Mouse (Mus musculus) lung, embryonic 15.5 days (tissue): ENCODE measurements around the gene Klhdc8a. TPM values are rescaled to one million over a fixed set of nuclear protein-coding genes. Genes with fewer than 3 reads are reported as not detected.
A peak's percentile ranks its signal among the peaks of the same experiment; 100 is the strongest.
"Not testable (repeated sequence)": the region's sequence is repeated elsewhere in the genome, so short reads cannot be mapped to it uniquely, and the experiment has no call there.

Experiments
- ATAC-seq: fragments of 200-750 bp; cut with Nextera tagmentation; 2 replicates; pipeline ENCODE4 v1.8.0; 2017; ENCODE audit warnings: moderate number of reproducible peaks, borderline replicate concordance; ENCODE audit not compliant: low FRiP score, low TSS enrichment; ENCODE audit errors: extremely low read depth
- H3K27ac ChIP-seq: fragments of 300-500 bp; sonication (generic); 2 replicates; pipeline ENCODE4 v1.5.1; 2015; ENCODE audit warnings: moderate library complexity, mild to moderate bottlenecking, inconsistent platforms
- H3K27me3 ChIP-seq: fragments of 300-500 bp; sonication (generic); 2 replicates; pipeline ENCODE4 v1.6.1; 2015; ENCODE audit warnings: inconsistent platforms
- H3K36me3 ChIP-seq: fragments of 300-500 bp; sonication (generic); 2 replicates; pipeline ENCODE4 v1.6.1; 2015; ENCODE audit warnings: inconsistent platforms
- H3K4me1 ChIP-seq: fragments of 300-500 bp; sonication (generic); 2 replicates; pipeline ENCODE4 v1.6.1; 2015; ENCODE audit warnings: inconsistent platforms
- H3K4me2 ChIP-seq: fragments of 300-500 bp; sonication (generic); 2 replicates; pipeline ENCODE4 v1.6.1; 2015; ENCODE audit warnings: inconsistent platforms, mild to moderate bottlenecking, moderate library complexity
- H3K4me3 ChIP-seq: fragments of 300-500 bp; sonication (generic); 2 replicates; pipeline ENCODE4 v1.5.1; 2015; ENCODE audit warnings: mild to moderate bottlenecking, inconsistent platforms
- H3K9ac ChIP-seq: fragments of 300-500 bp; sonication (generic); 2 replicates; pipeline ENCODE4 v1.6.1; 2015; ENCODE audit warnings: inconsistent platforms
- H3K9me3 ChIP-seq: fragments of 300-500 bp; sonication (generic); 2 replicates; pipeline ENCODE4 v1.6.1; 2016; ENCODE audit warnings: inconsistent platforms
- WGBS: fragments of 180-500 bp; shearing (Covaris S2); methylation state at CpG from one replicate; pipeline ENCODE4 v1.1.7; 2015; 5-methylcytosine and 5-hydroxymethylcytosine counted together
- polyA plus RNA-seq: library from polyadenylated mRNA; unstranded; fragments of >200 nt; fragmentation: Nextera tagmentation; extraction: Ambion mirVana; gene quantifications from 2 replicates; pipeline ENCODE4 v1.2.1, GENCODE M21; 2015

Gene Klhdc8a
- polyA plus RNA-seq, 1 experiment from 2014 or later: 0.56 TPM

DNA sequence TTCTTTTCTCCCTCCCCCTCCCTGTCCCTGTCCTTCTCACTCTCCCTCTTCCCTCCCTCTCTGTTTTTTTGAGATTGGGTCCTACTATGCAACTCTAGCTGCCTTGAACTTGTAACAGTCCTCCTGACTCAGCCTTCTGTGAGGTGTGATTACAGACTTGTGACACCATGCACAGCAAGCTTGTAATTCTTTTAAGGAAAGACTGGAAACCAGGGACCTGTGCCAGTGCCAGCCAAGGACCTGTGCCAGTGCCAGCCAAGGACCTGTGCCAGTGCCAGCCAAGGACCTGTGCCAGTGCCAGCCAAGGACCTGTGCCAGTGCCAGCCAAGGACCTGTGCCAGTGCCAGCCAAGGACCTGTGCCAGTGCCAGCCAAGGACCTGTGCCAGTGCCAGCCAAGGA lies 50.6 kb downstream of the Klhdc8a start:
- H3K27ac ChIP-seq, H3K9me3 ChIP-seq, H3K27me3 ChIP-seq, H3K4me3 ChIP-seq, H3K36me3 ChIP-seq, ATAC-seq, H3K9ac ChIP-seq, H3K4me2 ChIP-seq: not testable (repeated sequence)
- peaks cover 13% of the 10 kb centered on the region; the same call in 1 of the 2 replicates for H3K4me1 ChIP-seq

DNA sequence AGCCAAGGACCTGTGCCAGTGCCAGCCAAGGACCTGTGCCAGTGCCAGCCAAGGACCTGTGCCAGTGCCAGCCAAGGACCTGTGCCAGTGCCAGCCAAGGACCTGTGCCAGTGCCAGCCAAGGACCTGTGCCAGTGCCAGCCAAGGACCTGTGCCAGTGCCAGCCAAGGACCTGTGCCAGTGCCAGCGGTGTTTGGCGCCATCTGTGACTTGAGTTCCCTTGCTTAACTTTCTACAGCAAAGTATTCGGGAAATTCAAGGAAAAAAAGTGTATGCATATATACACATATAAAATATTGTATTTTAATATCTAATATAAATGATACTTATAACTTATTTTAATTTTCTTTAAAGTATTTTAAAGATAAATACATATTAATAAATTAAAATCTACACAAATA lies 51.2 kb downstream of the Klhdc8a start:
- 87% methylated on average over 3 of the region's 3 CpGs for WGBS
- H3K27ac ChIP-seq, H3K36me3 ChIP-seq, H3K27me3 ChIP-seq, H3K4me3 ChIP-seq, H3K4me2 ChIP-seq, H3K9me3 ChIP-seq, H3K9ac ChIP-seq, ATAC-seq: not testable (repeated sequence)
- peaks cover 14% of the 10 kb centered on the region for H3K4me1 ChIP-seq

DNA sequence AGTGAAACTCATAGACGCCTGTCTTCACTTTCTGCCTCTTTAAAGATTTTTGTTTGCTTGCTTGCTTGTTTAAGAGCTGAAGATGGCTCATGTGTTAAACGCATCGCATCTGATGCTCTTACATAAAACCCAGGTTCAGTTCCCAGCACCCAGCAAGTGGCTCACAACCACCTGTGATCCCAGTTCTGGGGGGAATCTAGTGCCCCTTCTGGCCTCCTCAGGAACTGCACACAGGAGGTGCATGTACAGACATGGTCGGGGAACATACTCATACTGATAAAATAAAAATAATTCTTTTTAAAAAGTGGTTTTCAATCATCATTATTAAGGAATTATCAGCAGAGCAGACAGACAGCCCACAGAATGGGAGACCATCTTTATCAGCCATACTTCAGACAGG lies 52.6 kb downstream of the Klhdc8a start:
- no peak overlapping the region for H3K9ac ChIP-seq
- no peaks in the 10 kb centered on the region for H3K9me3 ChIP-seq
- H3K27ac ChIP-seq: no peak overlapping the region
- H3K4me1 ChIP-seq: peaks cover 21% of the 10 kb centered on the region
- WGBS: 88% methylated on average over 4 of the region's 4 CpGs
- no peaks in the 10 kb centered on the region for H3K36me3 ChIP-seq
- H3K4me3 ChIP-seq: no peak overlapping the region
- no peak for ATAC-seq
- no peak overlapping the region for H3K4me2 ChIP-seq
- H3K27me3 ChIP-seq: no peaks in the 10 kb centered on the region

DNA sequence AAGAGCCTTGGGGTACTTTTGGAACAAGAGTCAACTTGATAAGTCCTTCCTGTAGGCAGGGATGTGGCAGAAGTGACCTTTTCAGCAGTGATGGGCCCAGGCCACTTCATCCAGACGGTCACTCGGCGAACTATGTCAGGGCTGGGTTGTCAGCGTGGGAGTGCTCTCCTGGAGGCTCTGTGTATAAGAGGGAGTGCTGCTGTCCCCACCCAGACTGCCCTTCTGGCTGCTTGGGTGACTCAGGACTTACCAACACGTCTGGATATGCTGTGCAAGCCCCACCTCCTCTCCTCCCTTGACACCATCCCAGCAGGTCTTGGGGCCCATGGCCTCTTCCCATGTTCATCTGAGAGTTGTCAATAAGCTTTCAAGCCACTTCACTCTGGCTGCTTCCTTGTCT lies 55.0 kb downstream of the Klhdc8a start:
- Histone ChIP-seq H3K27ac (no peak overlapping the region), H3K9ac (no peak overlapping the region), H3K27me3 (no peaks in the 10 kb centered on the region), H3K9me3 (no peaks in the 10 kb centered on the region), H3K4me3 (no peak overlapping the region), H3K4me2 (no peak overlapping the region), H3K36me3 (peaks cover 11% of the 10 kb centered on the region; the same call in 1 of the 2 replicates), H3K4me1 (peaks cover 15% of the 10 kb centered on the region)
- no peak for ATAC-seq
- whole genome bisulfite sequencing: 51% methylated on average over 5 of the region's 5 CpGs

DNA sequence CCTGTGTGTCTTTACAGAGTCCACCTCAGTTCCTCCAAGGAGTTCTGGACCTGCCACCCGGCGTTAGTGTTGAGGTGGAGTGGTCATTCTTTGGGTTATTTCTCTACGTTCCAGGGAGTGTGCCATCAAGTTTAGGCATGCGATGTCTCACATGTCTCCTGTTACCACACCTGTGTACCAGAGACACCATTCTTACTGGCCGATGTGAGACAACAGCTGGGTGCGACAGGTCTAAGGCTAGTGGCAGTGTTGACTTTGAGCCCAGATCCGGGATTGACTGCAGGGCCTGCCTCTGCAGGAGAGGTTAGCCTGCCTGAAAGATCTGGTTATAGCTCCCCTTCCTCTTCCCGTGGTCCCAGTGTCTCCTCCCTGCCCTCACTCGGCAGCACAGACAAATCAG lies 55.8 kb downstream of the Klhdc8a start:
- no peak for ATAC-seq

DNA sequence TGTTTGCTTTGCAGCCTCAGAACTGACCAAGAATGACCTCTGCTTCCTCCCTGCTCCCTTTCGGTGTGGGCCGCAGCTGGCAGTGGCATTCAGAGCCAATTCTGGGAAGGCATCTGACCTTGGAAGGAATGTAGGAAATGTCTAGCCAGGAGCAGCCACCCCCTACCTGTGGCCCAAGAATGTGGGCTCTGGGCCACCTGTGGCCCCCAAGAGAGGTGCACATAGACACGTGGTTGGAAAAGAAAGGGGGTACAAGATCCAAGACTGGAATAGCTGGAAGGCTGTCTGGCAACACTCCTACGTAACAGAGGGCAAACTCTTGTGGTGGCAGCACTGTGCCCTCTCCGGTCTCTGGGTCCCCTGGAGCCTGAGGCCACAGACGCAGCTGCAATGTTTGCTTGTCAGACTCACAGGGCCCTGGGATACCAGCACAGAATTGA lies 56.8 kb downstream of the Klhdc8a start:
- H3K9me3 ChIP-seq: no peaks in the 10 kb centered on the region
- WGBS: 64% methylated on average over 6 of the region's 6 CpGs
- H3K4me2 ChIP-seq: no peak overlapping the region
- H3K4me3 ChIP-seq: no peak overlapping the region
- no peak overlapping the region for H3K27ac ChIP-seq
- H3K27me3 ChIP-seq: no peaks in the 10 kb centered on the region
- ATAC-seq: no peak
- H3K36me3 ChIP-seq: peaks cover 27% of the 10 kb centered on the region
- H3K9ac ChIP-seq: no peak overlapping the region
- H3K4me1 ChIP-seq: peaks cover 15% of the 10 kb centered on the region

More for the DNA sequence above, 55.8 kb downstream of the Klhdc8a start:
- Histone ChIP-seq H3K36me3 (peaks cover 20% of the 10 kb centered on the region), H3K9ac (no peak overlapping the region), H3K27ac (no peak overlapping the region), H3K9me3 (no peaks in the 10 kb centered on the region), H3K27me3 (no peaks in the 10 kb centered on the region), H3K4me1 (peaks cover 15% of the 10 kb centered on the region), H3K4me3 (no peak overlapping the region), H3K4me2 (no peak overlapping the region)
- 74% methylated on average over 9 of the region's 9 CpGs for WGBS

DNA sequence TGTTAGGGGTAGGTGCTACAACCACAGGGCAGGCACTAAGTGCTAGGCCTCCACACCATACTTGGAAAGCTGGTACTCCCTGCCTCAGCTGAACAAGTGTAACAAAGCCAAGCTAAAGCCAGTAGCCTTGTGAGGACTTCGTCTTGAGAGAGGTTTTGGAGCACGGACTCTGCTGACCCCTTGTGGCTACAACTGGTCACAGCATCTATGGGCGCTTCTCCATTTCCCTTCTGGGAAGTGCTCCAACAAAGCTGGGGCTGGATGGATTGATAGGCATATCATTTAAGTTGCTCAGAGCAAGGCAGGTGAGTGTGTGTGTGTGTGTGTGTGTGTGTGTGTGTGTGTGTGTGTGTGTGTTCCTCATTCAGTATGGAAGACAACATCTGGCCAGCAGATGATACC lies 57.4 kb downstream of the Klhdc8a start:
- no peak overlapping the region for H3K4me2 ChIP-seq
- peak; percentile 48; the same call in 1 of the 2 replicates for ATAC-seq
- 0% methylated on average over 3 of the region's 3 CpGs for WGBS
- no peaks in the 10 kb centered on the region for H3K9me3 ChIP-seq
- H3K4me3 ChIP-seq: no peak overlapping the region
- H3K4me1 ChIP-seq: peaks cover 15% of the 10 kb centered on the region
- peaks cover 34% of the 10 kb centered on the region for H3K36me3 ChIP-seq
- H3K9ac ChIP-seq: no peak overlapping the region
- no peaks in the 10 kb centered on the region for H3K27me3 ChIP-seq
- H3K27ac ChIP-seq: no peak overlapping the region

DNA sequence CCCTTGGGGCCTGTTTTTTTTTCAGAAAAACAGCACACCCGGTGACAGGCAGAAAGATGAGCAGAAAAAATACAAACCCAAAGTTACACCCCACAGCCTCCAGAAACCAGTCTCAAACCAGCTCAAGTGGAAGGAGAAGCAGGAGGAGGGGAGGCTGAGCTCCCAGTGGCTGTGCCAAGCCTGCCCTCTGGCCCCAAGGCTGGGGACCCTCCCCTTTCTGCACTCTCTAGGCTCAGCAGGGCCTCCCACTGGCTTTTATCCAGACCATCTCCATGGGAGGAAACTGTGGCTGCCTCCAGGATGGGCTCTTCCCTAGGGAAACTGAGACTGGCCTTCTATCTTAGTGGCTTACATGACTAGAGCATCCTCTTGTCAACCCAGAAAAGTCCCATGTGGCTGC lies 58.4 kb downstream of the Klhdc8a start:
- peaks cover 36% of the 10 kb centered on the region for H3K36me3 ChIP-seq
- H3K4me1 ChIP-seq: peaks cover 15% of the 10 kb centered on the region
- H3K27ac ChIP-seq: no peak overlapping the region
- no peak overlapping the region for H3K4me2 ChIP-seq
- 41% methylated on average over 1 of the region's 1 CpGs for WGBS
- H3K27me3 ChIP-seq: no peaks in the 10 kb centered on the region
- peak; percentile 47; the same call in 1 of the 2 replicates for ATAC-seq
- H3K9ac ChIP-seq: no peak overlapping the region
- H3K4me3 ChIP-seq: no peak overlapping the region
- no peaks in the 10 kb centered on the region for H3K9me3 ChIP-seq

Other genes starting within 250 kb of the Klhdc8a start
- gene Mfsd4a, start 230.6 kb upstream of the Klhdc8a start, polyA plus RNA-seq: 15.0 and 16.3 TPM in 2 replicates
- gene Cdk18, start 158.9 kb upstream of the Klhdc8a start, polyA plus RNA-seq: 6.5 and 7.7 TPM in 2 replicates
- gene Lemd1, start 107.2 kb upstream of the Klhdc8a start, polyA plus RNA-seq: 1.7 and 2.0 TPM in 2 replicates
- 0.52 and 0.69 TPM in 2 replicates for gene AC124108.1, start 107.2 kb upstream of the Klhdc8a start, polyA plus RNA-seq
- gene Gm10188, start 68.9 kb upstream of the Klhdc8a start, polyA plus RNA-seq: not detected in 2 replicates
- 19.5 and 21.1 TPM in 2 replicates for gene Nuak2, start 17.5 kb downstream of the Klhdc8a start, polyA plus RNA-seq
- 10.7 and 13.2 TPM in 2 replicates for gene Tmcc2, start 92.7 kb downstream of the Klhdc8a start, polyA plus RNA-seq
- 14.5 and 15.4 TPM in 2 replicates for gene Dstyk, start 118.9 kb downstream of the Klhdc8a start, polyA plus RNA-seq
- gene Rbbp5, start 178.7 kb downstream of the Klhdc8a start, polyA plus RNA-seq: 44.1 and 47.4 TPM in 2 replicates
- gene Tmem81, start 207.6 kb downstream of the Klhdc8a start, polyA plus RNA-seq: 1.3 and 2.1 TPM in 2 replicates
- gene Cntn2, start 244.6 kb downstream of the Klhdc8a start, polyA plus RNA-seq: 0.16 and 0.28 TPM in 2 replicates